Mouse (Mus musculus): ENCODE results near the gene Lrrc36.
A peak's percentile ranks its signal among the peaks of the same experiment; 100 is the strongest.

DNA sequence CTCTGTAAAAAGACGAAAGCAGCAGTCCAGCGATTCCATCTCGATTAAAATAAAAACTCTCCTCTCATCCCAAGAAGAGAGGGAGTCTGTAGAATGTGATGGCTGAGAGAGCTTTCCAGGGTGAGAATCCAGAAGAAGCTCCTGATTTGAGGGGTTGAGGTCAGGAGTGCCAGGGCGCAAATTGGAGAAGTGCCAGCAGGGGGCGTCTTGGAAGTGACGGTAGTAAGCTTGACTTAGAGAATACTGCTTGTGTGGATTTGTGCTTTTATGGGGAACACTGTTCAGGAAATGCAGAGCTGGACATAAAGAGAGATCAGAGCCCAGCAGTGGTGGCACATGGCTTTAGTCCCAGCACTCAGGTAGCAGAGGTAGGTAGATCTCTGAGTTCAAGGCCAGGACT is 28.1 kb downstream of the Lrrc36 start:
- TF ChIP-seq POLR2A (IDR thresholded peaks at IDR 0.05; ENCODE audit: low read depth, low read length), result no peak
- TF ChIP-seq CTCF (IDR thresholded peaks at IDR 0.05; ENCODE audit: extremely low read depth, insufficient read depth, insufficient read length, insufficient replicate concordance), result peak; percentile 26; the same call in 1 of the 2 replicates

All from spleen, adult 2 months (tissue).